Mouse (Mus musculus) kidney, postnatal 10 days (tissue): ENCODE data around the gene Psmb9.
"Not testable (repeated sequence)": the region's sequence is repeated elsewhere in the genome, so short reads cannot be mapped to it uniquely, and the experiment has no call there.

Experiments
- DNase-seq: peaks from one replicate; pipeline ENCODE4 v3.0.0; 2021; ENCODE audit warnings: mixed read lengths

The Psmb9 gene

DNA sequence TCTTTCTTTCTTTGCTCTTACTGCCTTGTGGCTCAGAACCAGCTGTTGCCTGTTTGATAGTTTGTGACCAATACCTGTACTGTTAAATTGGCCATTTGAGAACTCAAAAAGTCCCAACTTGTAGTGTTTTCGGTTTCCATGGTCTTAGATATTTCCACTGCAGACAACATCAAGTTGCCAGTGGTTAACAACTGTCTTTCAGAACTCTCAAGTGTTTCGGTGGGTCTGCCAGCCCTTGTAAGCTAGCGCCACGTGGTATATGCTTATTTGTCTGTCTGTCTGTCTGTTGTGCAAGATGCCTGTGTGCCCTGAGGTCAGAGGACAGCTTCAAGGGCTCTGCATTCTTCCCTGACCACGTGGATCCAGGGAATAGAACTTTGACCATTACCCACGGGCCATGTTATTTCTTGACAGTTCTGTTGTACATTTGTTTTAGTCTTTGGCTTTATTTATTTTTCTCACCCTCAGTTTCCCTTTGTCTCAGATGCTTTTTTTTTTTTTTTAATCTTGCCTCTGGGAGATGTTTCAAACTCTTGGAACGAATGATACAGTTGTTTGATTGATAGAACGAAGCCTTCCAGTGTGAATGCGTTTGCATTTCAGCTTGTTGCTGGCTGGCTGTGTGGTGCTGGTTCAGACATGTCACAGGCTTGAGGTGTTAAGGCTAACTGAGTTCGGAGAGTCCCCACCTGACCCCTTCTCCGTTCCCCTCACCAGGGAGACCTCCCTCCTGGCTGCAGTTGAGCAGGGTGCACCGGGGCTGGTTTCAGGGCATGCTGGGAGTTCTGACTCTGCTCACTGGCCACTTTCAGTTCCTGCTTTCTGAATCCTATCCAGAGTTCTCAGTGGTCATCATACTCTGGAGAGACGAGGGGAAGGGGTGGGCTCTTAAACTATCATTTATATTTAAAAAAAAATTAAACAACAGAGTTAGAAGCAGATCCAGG is 7.4 kb downstream of the Psmb9 start:
- no peak for DNase-seq

DNA sequence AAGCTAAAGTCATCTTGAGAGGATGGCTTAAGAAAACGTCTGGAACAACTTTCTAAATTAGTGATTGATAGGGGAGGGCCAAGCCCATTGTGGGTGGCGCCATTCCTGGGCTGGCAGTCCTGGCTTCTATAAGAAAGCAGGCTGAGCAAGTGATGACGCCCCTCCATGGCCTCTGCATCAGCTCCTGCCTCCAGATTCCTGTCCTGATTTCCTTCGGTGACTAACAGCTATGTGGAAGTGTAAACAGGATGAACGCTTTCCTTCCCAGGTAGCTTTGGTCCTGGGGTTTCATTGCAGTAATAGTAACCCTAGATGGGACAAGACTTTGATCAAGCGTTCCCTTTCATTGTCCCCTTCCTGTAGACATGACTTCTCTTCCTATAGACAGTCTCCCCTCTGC is 8.5 kb downstream of the Psmb9 start:
- DNase-seq, result no peak

GRCm38 (mm10) chr17:34177179-34177578 is 10.4 kb downstream of the Psmb9 start:
- DNase-seq, result no peak

GRCm38 (mm10) chr17:34174075-34174474 is 13.5 kb downstream of the Psmb9 start:
- DNase-seq, result no peak

DNA sequence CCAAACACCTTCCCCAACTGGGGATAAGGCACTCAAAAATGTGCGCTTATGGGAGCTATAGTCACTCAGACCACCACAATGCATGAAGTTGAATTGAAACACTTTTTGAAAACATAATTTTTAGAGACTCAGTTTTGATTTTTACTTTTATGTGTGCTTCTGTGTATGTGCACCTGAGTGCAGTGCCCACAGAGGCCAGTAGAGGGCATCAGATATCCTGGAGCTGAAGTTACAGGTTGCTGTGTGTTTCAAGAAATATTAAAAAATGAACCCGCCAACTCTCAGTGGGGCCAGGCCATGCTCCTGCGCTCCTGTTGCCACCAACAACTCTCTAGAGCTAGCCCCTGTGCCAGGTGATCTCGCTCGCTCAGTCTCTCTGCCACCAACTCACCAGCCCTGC is 15.0 kb downstream of the Psmb9 start:
- no peak for DNase-seq

DNA sequence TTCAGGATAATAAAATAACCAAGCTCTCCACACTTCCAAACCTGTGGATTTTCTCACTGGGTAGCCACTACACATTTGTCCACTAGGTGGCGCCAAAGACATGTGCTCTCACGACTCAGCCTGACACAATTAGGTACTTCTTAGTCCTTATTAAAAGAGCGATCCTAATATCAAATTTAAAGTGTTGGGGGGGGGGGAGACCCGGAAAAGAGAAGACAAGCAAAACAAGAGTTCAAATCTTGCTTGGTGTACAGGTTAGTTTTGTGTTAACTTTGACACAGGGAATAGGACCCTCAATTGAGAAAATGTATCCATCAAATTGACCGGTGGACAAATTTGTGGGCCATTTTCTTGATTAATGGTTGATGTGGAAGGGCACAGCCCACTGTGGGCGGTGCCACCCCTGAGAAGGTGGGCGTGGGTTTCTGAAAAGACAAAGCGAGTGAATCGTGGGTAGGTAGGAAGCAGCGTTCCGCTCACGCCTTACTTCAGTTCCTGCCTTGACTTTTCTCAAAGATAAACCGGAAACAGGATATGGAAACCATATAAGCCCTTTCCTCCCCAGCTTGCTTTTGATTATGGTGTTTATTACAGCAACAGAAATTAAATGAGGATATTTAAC is 16.6 kb downstream of the Psmb9 start:
- peak; percentile 90 for DNase-seq

- DNase-seq, result no peak
These were observed 17.1 kb downstream of the Psmb9 start for GRCm38 (mm10) chr17:34170487-34170876.

DNA sequence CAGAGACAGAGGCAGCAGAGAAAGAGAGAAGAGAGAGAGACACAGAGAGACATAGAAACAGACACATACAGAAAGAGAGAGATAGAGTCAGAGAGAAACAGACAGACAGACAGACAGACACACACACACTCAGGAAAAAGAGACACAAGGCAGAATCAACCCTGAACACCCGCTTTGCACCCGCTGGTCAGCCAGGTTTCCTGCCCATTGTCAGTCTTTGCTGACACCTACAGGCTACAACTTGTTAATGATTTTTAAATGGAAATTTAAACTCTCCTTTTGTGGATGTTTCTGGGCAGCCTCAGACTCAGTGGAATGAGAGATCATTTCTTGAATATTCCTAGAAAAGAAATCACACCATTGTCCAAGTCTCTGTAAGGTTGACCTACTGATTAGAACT is 18.3 kb downstream of the Psmb9 start:
- peak; percentile 65 for DNase-seq

DNA sequence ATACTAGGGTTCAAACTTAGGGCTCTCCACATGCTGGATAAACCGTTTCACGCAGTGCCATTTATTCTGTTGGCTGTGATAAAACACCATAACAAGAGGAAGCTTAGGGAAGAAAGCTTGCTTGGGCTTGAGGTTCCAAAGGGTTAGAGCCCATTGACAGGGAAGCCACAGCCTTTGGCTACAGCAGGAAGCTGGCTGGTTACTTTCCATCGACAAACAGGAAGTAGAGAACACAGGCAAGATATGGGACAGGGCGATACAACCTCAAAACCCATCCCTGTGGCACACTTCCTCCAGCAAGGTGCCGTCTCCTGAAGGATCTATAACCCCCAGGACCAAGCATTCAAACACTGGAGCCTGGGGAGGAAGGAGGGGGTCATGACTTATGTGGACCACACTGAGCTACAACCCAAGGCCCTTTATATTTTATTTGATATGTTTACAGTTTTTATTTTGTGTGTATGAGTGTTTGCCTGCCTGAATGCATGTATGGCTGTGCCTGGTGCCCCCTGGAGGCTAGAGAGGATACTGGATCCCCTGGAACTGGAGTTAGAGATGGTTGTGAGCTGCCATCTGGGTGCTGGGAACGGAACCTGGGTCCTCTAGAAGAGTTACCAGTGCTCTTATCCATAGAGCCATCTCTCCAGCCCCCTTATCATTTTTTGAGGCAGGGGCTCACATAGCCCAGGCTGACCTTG is 22.4 kb downstream of the Psmb9 start:
- DNase-seq, result peak; percentile 28

- DNase-seq, result peak; percentile 64
These were observed 23.2 kb downstream of the Psmb9 start for GRCm38 (mm10) chr17:34164202-34164895.

GRCm38 (mm10) chr17:34155534-34155933 is 32.0 kb downstream of the Psmb9 start:
- peak; percentile 46 for DNase-seq

DNA sequence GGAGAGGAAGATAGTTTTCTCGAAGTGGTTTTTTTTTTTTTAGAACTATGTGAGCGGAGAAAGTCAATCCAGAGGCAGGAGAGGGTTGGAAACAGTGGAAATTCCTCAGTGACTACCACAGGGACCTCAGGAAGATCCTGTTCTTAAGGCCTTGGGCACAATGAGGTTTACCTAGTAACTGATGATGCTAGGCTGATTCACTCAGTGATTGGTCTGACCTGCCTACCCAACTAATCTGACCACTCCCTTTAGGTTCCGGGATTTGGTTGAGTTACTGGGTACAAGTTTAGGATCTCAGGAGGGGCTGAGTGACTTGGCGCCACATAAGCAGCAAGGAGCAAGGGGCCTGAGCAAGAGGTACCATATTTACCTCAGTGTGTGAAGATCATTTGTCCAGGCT is 34.6 kb downstream of the Psmb9 start, which contains the start of gene H2-DMb1:
Gene H2-DMb1 (plus strand): TSS at position 150 of the 400 bp plus-strand sequence.
- DNase-seq, result peak; percentile 70

- no peak for DNase-seq
These were observed 42.6 kb downstream of the Psmb9 start for GRCm38 (mm10) chr17:34144960-34145371.

- DNase-seq, result not testable (repeated sequence)
These were observed 43.3 kb downstream of the Psmb9 start for GRCm38 (mm10) chr17:34144221-34144620.

DNA sequence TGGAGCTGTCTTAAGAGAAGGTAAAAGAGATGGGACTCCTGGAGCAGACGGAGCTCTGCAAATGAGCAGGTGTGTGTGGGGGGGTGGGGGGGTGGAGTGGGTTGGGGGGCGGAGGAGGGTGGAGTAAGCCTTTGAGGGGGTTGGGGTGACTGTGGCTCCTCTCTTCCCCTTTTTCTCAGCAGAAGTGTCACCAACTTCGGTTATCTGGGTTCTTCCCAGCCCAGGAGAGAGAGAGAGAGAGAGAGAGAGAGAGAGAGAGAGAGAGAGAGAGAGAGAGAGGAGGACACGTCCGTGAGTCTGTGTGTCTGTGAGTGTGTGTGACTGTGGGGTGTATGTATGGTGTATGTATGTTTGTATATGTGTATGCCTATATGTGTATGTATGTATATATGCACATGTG is 44.1 kb downstream of the Psmb9 start:
- DNase-seq, result no peak

- DNase-seq, result peak; percentile 71
These were observed 44.5 kb downstream of the Psmb9 start, which contains the start of gene H2-DMb2 for GRCm38 (mm10) chr17:34143033-34143432. H2-DMb2 (plus strand) TSS chr17:34143307.

DNA sequence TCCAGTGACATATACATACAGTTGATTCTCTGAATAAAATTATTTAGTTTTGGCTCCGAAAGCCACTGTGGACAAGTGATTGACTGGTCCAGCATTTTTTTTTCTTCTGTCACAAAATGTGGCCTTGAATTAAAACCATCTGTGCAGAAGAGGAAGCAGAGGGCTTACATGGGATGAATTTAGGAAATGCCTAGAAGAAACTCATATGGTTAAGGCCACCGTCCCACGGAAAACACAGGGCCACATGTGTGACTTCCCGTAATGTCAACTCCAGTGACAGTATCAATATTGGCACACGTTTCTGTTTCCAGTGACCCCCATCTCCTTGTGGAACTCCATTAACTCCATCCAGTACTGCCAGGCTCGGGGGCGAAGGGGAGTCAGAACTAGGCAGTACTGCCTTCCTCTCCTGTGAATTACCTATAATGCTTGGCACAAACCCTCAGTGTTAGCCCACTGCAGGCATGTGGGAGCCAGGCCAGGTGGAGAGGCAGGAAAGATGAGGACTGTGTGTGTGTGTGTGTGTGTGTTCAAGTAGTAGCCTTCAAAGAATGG is 45.0 kb downstream of the Psmb9 start:
- no peak for DNase-seq

GRCm38 (mm10) chr17:34141448-34141847 is 46.1 kb downstream of the Psmb9 start:
- no peak for DNase-seq

DNA sequence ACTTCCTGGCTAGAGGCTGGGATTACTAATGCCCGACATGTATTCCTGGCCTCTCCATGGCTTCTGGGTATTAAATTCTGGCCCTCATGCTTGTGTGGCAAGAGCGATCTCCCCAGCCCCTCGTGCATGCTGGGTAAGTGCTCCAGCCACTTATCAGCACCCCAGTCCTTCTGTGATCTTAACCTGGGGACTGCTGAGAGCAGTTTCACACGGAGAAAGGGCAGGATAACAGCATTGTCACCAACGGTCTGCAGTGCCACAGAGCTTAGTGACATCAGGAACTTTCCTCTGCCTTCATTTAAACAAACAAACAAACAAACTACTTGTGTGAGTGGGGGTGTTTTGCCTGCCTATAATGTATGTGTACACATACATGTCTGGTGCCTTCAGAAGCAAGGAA is 47.3 kb downstream of the Psmb9 start:
- DNase-seq, result no peak

DNA sequence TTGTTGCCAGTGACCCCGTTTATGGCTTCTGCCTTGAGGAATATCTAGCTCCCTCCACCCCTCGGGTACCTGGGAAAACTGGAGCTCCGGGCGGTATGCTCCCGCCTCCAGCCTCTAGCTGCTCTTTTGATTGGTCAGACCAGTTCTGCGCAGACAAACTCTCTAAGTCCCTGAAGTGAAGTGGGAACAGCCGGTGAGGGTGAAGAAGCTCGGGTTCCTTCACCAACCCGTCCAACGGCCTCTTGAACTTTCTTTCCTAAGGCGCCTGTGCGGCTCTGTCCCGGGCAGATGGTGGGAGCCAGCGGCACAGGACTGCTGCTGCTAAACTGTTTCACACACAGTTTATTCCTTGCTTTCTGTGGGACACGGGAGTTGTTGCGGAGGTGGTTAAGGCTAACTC is 48.1 kb downstream of the Psmb9 start:
- peak; percentile 67 for DNase-seq

DNA sequence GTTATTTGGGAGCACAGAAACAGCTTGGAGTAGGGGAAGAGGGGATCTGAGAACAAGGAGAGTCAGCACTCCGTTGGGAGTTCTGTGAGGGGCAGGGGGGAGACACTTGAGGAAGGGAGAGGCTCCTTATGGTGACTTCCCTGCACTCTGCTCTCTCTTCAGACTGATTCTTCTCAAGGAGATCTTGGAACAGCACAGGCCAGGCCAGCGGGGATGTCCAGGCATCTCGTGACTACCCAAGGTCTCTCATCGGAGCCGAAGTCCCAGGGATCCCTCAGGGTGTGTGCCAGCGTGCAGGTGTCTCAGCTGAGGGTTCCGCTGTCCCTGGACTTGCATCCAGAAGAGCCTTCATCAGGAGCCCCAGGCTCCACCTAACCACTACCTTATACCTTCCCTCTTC is 48.9 kb downstream of the Psmb9 start:
- no peak for DNase-seq

DNA sequence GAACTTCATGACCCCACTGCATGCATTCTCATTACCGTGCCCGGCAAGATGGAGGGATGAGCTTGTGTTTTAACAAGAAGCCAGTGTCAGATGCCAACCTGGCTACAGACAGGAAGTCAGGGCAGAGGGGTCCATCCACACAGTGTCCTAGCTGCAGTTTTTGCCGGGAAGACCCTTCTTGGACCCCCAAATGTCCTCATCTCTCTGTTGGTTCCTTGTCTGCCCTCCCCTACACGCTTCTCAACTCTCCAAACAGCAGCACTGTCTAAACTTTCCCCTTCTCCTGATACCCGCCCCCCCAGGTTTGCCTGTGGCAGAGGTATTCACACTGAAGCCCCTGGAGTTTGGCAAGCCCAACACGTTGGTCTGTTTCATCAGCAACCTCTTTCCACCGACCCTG is 50.0 kb downstream of the Psmb9 start:
- no peak for DNase-seq
